ENCODE assay signal across 14 mouse cellular contexts in genomic region chr5:37825611-37826445, GRCm38 (mm10). TPM values are rescaled to one million over a fixed set of nuclear protein-coding genes. Genes with fewer than 3 reads are reported as not detected.
DNase-seq lines count a peak whose midpoint lies in the region; ATAC-seq and TF ChIP-seq lines count a peak whose summit lies in the region.
"Had no signal": no experiment of that assay in that cellular context is flagged by ENCODE, and none has a peak within 500 bp of the region (broad histone marks: within the 10 kb centered on the region; RNA-seq: fewer than 3 reads in every experiment).

No protein-coding gene starts in this region.

- H3K9ac ChIP-seq in hindbrain, embryonic 11.5 days (ENCODE audit: low read depth, low read length): 0 out of 2 replicates have a peak overlapping the region, but pooled peaks have one; percentile 11
- H3K9ac ChIP-seq in hindbrain, postnatal 0 days (replicated peaks; ENCODE audit: low read length): no peak overlapping the region
- no peak overlapping the region for H3K9ac ChIP-seq in midbrain, embryonic 14.5 days (replicated peaks; ENCODE audit: low read length)
- H3K9ac ChIP-seq: liver, embryonic 15.5 days had no signal

- TF ChIP-seq CTCF in hindbrain, postnatal 0 days (IDR thresholded peaks at IDR 0.05; ENCODE audit: low read depth): no peak
- no peak for TF ChIP-seq CTCF in thymus, adult 2 months (IDR thresholded peaks at IDR 0.05; ENCODE audit: borderline replicate concordance, control insufficient read depth, extremely low read depth, insufficient read depth, low read length, poor library complexity)

- peaks cover 80% of the 10 kb centered on the region for H3K27me3 ChIP-seq in hindbrain, embryonic 11.5 days (ENCODE audit: control insufficient read depth, insufficient read depth, low read length)
- peaks cover 81% of the 10 kb centered on the region for H3K27me3 ChIP-seq in hindbrain, postnatal 0 days (ENCODE audit: insufficient read depth, low read length)
- H3K27me3 ChIP-seq in midbrain, embryonic 14.5 days (ENCODE audit: control insufficient read depth, insufficient read depth, low read length): peaks cover 92% of the 10 kb centered on the region
- H3K27me3 ChIP-seq in thymus, adult 2 months (ENCODE audit: control insufficient read depth, insufficient read depth, low read length): peaks cover 13% of the 10 kb centered on the region

- WGBS in hindbrain, embryonic 11.5 days: under 1% methylated on average over 37 of the region's 37 CpGs
- WGBS in hindbrain, postnatal 0 days: 4% methylated on average over 37 of the region's 37 CpGs
- WGBS in midbrain, embryonic 14.5 days: under 1% methylated on average over 37 of the region's 37 CpGs
- WGBS in thymus, adult 2 months: 8% methylated on average over 37 of the region's 37 CpGs

- H3K36me3 ChIP-seq in hindbrain, embryonic 11.5 days (ENCODE audit: control insufficient read depth, insufficient read depth, low read length): no peaks in the 10 kb centered on the region
- no peaks in the 10 kb centered on the region for H3K36me3 ChIP-seq in hindbrain, postnatal 0 days (ENCODE audit: insufficient read depth, low read length)
- H3K36me3 ChIP-seq in midbrain, embryonic 14.5 days (ENCODE audit: control insufficient read depth, insufficient read depth, low read length): no peaks in the 10 kb centered on the region
- no peaks in the 10 kb centered on the region for H3K36me3 ChIP-seq in thymus, adult 2 months (ENCODE audit: control insufficient read depth, insufficient read depth, low read length)
- H3K36me3 ChIP-seq: liver, embryonic 15.5 days had no signal

- 0 out of 2 replicates have a peak overlapping the region, but pooled peaks have one; percentile 17 for H3K27ac ChIP-seq in hindbrain, embryonic 11.5 days (ENCODE audit: low read depth, low read length)
- H3K27ac ChIP-seq in hindbrain, postnatal 0 days: no peak overlapping the region
- H3K27ac ChIP-seq in midbrain, embryonic 14.5 days (replicated peaks; ENCODE audit: low read depth, low read length): no peak overlapping the region
- H3K27ac ChIP-seq in thymus, adult 2 months (ENCODE audit: control insufficient read depth, insufficient read depth, low read length): no peak overlapping the region
- H3K27ac ChIP-seq: liver, embryonic 15.5 days had no signal

- H3K9me3 ChIP-seq in hindbrain, embryonic 11.5 days (ENCODE audit: control insufficient read depth, low read length): no peaks in the 10 kb centered on the region
- no peaks in the 10 kb centered on the region for H3K9me3 ChIP-seq in hindbrain, postnatal 0 days (ENCODE audit: low read length)
- H3K9me3 ChIP-seq in midbrain, embryonic 14.5 days (ENCODE audit: control insufficient read depth, low read length): no peaks in the 10 kb centered on the region
- H3K9me3 ChIP-seq: liver, embryonic 15.5 days had no signal

- ATAC-seq in hindbrain, embryonic 11.5 days (ENCODE audit: low FRiP score): no peak
- no peak for ATAC-seq in hindbrain, postnatal 0 days
- ATAC-seq in midbrain, embryonic 14.5 days (ENCODE audit: low FRiP score, low TSS enrichment): peak; percentile 8; the same call in 1 of the 2 replicates

- H3K4me1 ChIP-seq in hindbrain, embryonic 11.5 days (replicated peaks; ENCODE audit: control insufficient read depth, insufficient read depth, low read length): peaks cover 20% of the 10 kb centered on the region
- peaks cover 5% of the 10 kb centered on the region; the same call in 1 of the 2 replicates for H3K4me1 ChIP-seq in hindbrain, postnatal 0 days (ENCODE audit: insufficient read depth, low read length)
- peaks cover 38% of the 10 kb centered on the region for H3K4me1 ChIP-seq in midbrain, embryonic 14.5 days (ENCODE audit: control insufficient read depth, insufficient read depth, low read length)
- H3K4me1 ChIP-seq in thymus, adult 2 months (replicated peaks; ENCODE audit: control insufficient read depth, insufficient read depth, low read length): no peaks in the 10 kb centered on the region

- TF ChIP-seq POLR2A in thymus, adult 2 months (IDR thresholded peaks at IDR 0.05; ENCODE audit: control insufficient read depth, extremely low read depth, insufficient read depth, low read length, poor library complexity): no peak

- DNase-seq in hindbrain, embryonic 11.5 days (ENCODE audit: low spot score): peak; percentile 70
- DNase-seq in hindbrain, postnatal 0 days (ENCODE audit: low spot score): no peak
- DNase-seq in embryo, embryonic 9.5 days (ENCODE audit: extremely low spot score): peak; percentile 70
- DNase-seq in forelimb bud, embryonic 11.5 days (ENCODE audit: low read depth, low spot score): peak; percentile 69
- DNase-seq in midbrain, embryonic 14.5 days: peak; percentile 54
- no peak for DNase-seq in thymus, postnatal 0 days (ENCODE audit: low spot score)
- no peak for DNase-seq in layer of hippocampus, adult 18-20 months (ENCODE audit: low spot score in 2 of 2)
- no peak for DNase-seq in thymus, adult 2 months
- DNase-seq: kidney, adult 11 months; layer of hippocampus, adult 9-11 months had no signal

- peak overlapping the region; percentile 40 for H3K4me2 ChIP-seq in hindbrain, embryonic 11.5 days (replicated peaks; ENCODE audit: low read depth, low read length)
- H3K4me2 ChIP-seq in hindbrain, postnatal 0 days (ENCODE audit: low read depth, low read length): no peak overlapping the region
- H3K4me2 ChIP-seq in midbrain, embryonic 14.5 days (ENCODE audit: low read length): 0 out of 2 replicates have a peak overlapping the region, but pooled peaks have one; percentile 22
- H3K4me2 ChIP-seq: liver, embryonic 15.5 days had no signal

- H3K4me3 ChIP-seq in hindbrain, embryonic 11.5 days (ENCODE audit: low read depth, low read length): peak overlapping the region; percentile 10; the same call in 1 of the 2 replicates
- no peak overlapping the region for H3K4me3 ChIP-seq in hindbrain, postnatal 0 days (ENCODE audit: low read length)
- H3K4me3 ChIP-seq in midbrain, embryonic 14.5 days (replicated peaks; ENCODE audit: low read depth, low read length): no peak overlapping the region
- H3K4me3 ChIP-seq in thymus, adult 2 months (ENCODE audit: control insufficient read depth, insufficient read depth, low read length): no peak overlapping the region
- H3K4me3 ChIP-seq: liver, embryonic 15.5 days had no signal

RNA-seq across cellular contexts. Expression of gene Msx1, which starts 1.4 kb away (rescaled TPM):
- 103 and 121 TPM in 2 replicates for polyA plus RNA-seq in hindbrain, embryonic 11.5 days (2014; fragmentation: Nextera tagmentation; extraction: Ambion mirVana)
- total RNA-seq in hindbrain, postnatal 0 days (2014; rRNA removed): 14.8 and 20.6 TPM in 2 replicates
- 26.2 and 28.0 TPM in 2 replicates for polyA plus RNA-seq in hindbrain, postnatal 0 days (2015; fragmentation: Nextera tagmentation; extraction: Ambion mirVana)
- 5.9 and 13.3 TPM in 2 replicates for polyA plus RNA-seq in midbrain, embryonic 14.5 days (2014; fragmentation: Nextera tagmentation; extraction: Ambion mirVana)
- 1.7 and 2.2 TPM in 2 replicates for polyA plus RNA-seq in thymus, postnatal 0 days (2015; fragmentation: Nextera tagmentation; extraction: Ambion mirVana)
- total RNA-seq in layer of hippocampus, adult 18-20 months (2021): 1 to 10 TPM; 4.9 to 6.3 TPM
- polyA plus RNA-seq in thymus, adult 2 months (2012; rRNA removed): 2.7 and 4.0 TPM in 2 replicates
- total RNA-seq: common myeloid progenitor, adult 5-6 weeks; megakaryocyte, adult 5-6 weeks had no signal
- polyA plus RNA-seq: testis, adult 2 months had no signal

Comparison
In these comparisons a context has a peak if more than half of its experiments do, and no peak if none do; other contexts are left out.
1. DNase-seq: peak in hindbrain, embryonic 11.5 days (single experiment), embryo, embryonic 9.5 days (single experiment), forelimb bud, embryonic 11.5 days (single experiment) and midbrain, embryonic 14.5 days (single experiment); none in hindbrain, postnatal 0 days (single experiment), thymus, postnatal 0 days (single experiment), layer of hippocampus, adult 18-20 months (0 of 2) and thymus, adult 2 months (single experiment).